Mouse (Mus musculus) brain, embryonic 14.5 days (tissue): ENCODE results near the gene Themis2.

Source experiments
- CTCF ChIP-seq: fragments of 200-500 bp; IDR thresholded peaks from 2 replicates; pipeline ENCODE4 v1.5.1; 2012; ENCODE audit warnings: inconsistent platforms, mild to moderate bottlenecking, moderate library complexity, borderline replicate concordance; ENCODE audit not compliant: insufficient read depth, insufficient read length; ENCODE audit errors: extremely low read depth
- POLR2A ChIP-seq: fragments of 200-500 bp; IDR thresholded peaks from 2 replicates; pipeline ENCODE4 v1.6.1; 2012; ENCODE audit warnings: mild to moderate bottlenecking, inconsistent platforms, borderline replicate concordance; ENCODE audit not compliant: poor library complexity, insufficient read depth, insufficient read length, severe bottlenecking; ENCODE audit errors: extremely low read depth

DNA sequence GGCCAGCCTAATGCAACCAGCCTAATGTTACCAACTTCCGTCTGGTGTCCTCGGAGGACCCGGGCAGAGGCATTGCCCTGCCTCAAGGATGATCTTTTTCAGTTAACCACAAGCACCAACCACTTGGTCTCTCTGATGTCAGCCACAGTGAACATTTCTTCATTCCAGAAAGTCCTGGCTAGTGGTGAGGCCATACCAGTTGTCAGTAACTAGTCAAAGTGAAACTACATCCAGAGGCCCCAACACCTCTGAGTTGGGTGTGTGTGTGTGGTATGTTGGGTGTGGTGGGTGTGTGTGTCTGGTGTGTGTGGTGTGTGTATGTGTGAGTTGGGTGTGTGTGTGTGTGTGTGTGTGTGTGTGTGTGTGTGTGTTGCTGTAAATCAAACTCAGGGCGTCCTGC is 47.4 kb downstream of the Themis2 start:
- no peak for TF ChIP-seq POLR2A
- no peak for TF ChIP-seq CTCF
